Mouse (Mus musculus) liver, embryonic 14.5 days (tissue): ENCODE measurements at regions not wholly inside any gene's neighbourhood (a gene's known extent, or its start where the extent isn't known, plus 50 kb on each side); places are given as distances from the start of the nearest gene placed in this dataset.

Experiments
- ATAC-seq: fragments of 200-750 bp; cut with Nextera tagmentation; 2 replicates; pipeline ENCODE4 v1.8.0; 2017; ENCODE audit warnings: moderate number of reproducible peaks, mild to moderate bottlenecking, moderate library complexity; ENCODE audit not compliant: insufficient read depth
- DNase-seq, 3 experiments: peaks; one replicate each; pipeline ENCODE4 v3.0.0-alpha.2; 2012 to 2013; ENCODE audit warnings: low read depth in 3 of 3, low spot score in 3 of 3
- H3K27ac ChIP-seq: fragments of 300-500 bp; sonication (generic); 2 replicates; pipeline ENCODE4 v1.5.1; 2014; ENCODE audit warnings: moderate library complexity, mild to moderate bottlenecking, control low read depth, inconsistent platforms
- H3K27me3 ChIP-seq: fragments of 300-500 bp; sonication (generic); 2 replicates; pipeline ENCODE4 v1.6.1; 2014; ENCODE audit warnings: mild to moderate bottlenecking, low read length, moderate library complexity; ENCODE audit not compliant: control insufficient read depth, insufficient read depth
- H3K36me3 ChIP-seq: fragments of 300-500 bp; sonication (generic); replicated peaks from 2 replicates; pipeline ENCODE4 v1.6.1; 2014; ENCODE audit warnings: low read depth; ENCODE audit not compliant: control insufficient read depth, insufficient read depth
- H3K4me1 ChIP-seq, 2 experiments: fragments of 200-500 bp in 1 of 2; fragments of 300-500 bp in 1 of 2; sonication (generic) in 1 of 2; replicated peaks; 2 replicates each; pipeline ENCODE4 v1.6.1; 2012 to 2014; ENCODE audit warnings: antibody characterized with exemption in 1 of 2, inconsistent platforms in 1 of 2, low read length in 1 of 2; ENCODE audit not compliant: control insufficient read depth in 2 of 2, insufficient read depth in 2 of 2
- H3K4me2 ChIP-seq: fragments of 300-500 bp; sonication (generic); 2 replicates; pipeline ENCODE4 v1.6.1; 2014; ENCODE audit warnings: low read depth, mild to moderate bottlenecking, control low read depth, moderate library complexity
- H3K4me3 ChIP-seq, 2 experiments: fragments of 200-500 bp in 1 of 2; fragments of 300-500 bp in 1 of 2; sonication (generic) in 1 of 2; 2 replicates each; pipeline ENCODE4 v1.5.1; 2012 to 2014; ENCODE audit warnings: low read depth in 2 of 2, low read length in 2 of 2, mild to moderate bottlenecking in 2 of 2, control low read depth in 1 of 2, inconsistent platforms in 1 of 2, moderate library complexity in 1 of 2; ENCODE audit not compliant: insufficient read depth in 1 of 2
- H3K9ac ChIP-seq: fragments of 300-500 bp; sonication (generic); replicated peaks from 2 replicates; pipeline ENCODE4 v1.6.1; 2014; ENCODE audit warnings: mild to moderate bottlenecking, control low read depth, moderate library complexity
- H3K9me3 ChIP-seq: fragments of 300-500 bp; sonication (generic); 2 replicates; pipeline ENCODE4 v1.6.1; 2016; ENCODE audit warnings: low read length, mixed read lengths; ENCODE audit not compliant: control insufficient read depth
- CTCF ChIP-seq: IDR thresholded peaks from 2 replicates; pipeline ENCODE4 v1.5.1; 2016; ENCODE audit warnings: antibody characterized with exemption, low read depth, control low read depth
- EP300 ChIP-seq: IDR thresholded peaks from 2 replicates; pipeline ENCODE4 v1.6.1; 2016; ENCODE audit warnings: antibody characterized with exemption, low read depth
- WGBS: fragments of 180-500 bp; shearing (Covaris S2); extraction: QIAGEN DNeasy Blood & Tissue Kit; methylation state at CpG from one replicate; pipeline ENCODE4 v1.1.7; 2014; ENCODE audit not compliant: insufficient replicate concordance; 5-methylcytosine and 5-hydroxymethylcytosine counted together

DNA sequence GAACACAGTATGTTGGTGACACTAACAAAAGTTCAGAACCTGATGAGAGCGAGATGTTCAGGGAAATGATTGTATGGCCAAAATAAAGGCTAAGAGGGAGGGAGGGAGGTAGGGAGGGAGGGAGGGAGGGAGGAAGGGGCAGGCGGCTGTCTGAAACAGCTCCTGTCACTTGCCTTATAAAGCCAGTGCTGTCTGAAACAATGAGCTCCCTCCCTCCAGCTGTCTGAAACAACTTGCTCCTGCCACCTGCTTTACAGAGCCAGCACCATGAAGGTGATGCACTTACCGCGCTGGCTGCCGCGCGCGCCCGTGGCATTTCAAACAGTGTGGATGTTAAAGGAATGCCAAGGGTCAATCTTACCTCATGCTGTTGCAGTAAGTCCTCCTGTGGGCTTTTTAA is 571.9 kb downstream of the 1700064H15Rik start:
- no peak overlapping the region for H3K4me3 ChIP-seq
- H3K9ac ChIP-seq = no peak overlapping the region
- ATAC-seq (no peak), DNase-seq (no peak)
- no peaks in the 10 kb centered on the region for H3K36me3 ChIP-seq
- H3K27ac ChIP-seq = no peak overlapping the region
- H3K4me2 ChIP-seq = no peak overlapping the region
- H3K4me1 ChIP-seq = no peaks in the 10 kb centered on the region
- no peak for TF ChIP-seq EP300
- TF ChIP-seq CTCF = no peak
- H3K9me3 ChIP-seq = no peaks in the 10 kb centered on the region
- H3K27me3 ChIP-seq = no peaks in the 10 kb centered on the region
- 27% methylated on average over 9 of the region's 9 CpGs for WGBS

DNA sequence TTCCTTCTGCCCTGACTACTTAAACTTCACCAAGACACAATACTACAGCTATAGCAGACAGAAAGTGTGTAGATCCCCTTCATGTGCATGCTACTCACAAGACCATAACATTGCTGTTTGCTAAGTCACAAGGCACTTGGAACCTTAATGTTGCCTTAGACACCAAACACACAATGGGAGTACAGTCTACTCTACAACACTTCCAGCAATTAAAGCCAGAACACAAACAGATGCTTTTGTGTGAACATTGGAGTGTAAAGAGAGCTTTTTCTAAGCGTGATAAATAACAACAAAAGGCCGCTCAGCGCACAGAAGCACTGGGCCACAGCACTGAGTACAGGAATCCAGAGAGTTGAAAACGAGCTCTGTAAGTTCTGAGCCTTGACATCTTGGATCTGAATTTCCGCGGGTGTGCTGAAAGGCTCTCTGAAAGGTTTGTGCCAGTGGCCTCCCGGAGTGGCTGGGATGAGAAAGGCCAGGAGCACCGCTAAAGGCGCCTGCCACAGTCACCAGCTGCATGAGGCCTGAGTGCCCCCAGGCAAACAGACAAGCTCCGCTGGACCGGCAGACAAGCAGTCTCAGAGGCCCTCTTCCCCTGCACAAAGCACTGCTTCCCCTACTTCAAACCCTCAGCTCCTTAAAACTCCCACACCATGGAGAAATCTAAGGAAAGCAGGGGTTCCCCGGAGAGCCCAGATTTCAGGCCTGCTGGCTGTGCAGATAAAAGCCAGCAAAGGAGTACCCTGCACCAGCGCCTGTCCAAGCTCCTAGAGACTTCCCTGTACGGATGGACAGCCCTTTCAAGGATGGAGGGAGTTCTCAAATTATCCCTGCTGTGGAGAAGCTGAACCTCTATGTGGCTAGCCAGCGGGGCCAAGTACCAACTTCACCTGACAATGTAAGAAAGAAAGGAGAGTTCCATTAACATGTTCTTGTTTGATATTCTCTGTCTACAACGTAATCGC is 568.3 kb downstream of the 1700064H15Rik start:
- H3K4me2 ChIP-seq = no peak overlapping the region
- no peaks in the 10 kb centered on the region for H3K4me1 ChIP-seq
- H3K9me3 ChIP-seq = no peaks in the 10 kb centered on the region
- TF ChIP-seq CTCF = no peak
- TF ChIP-seq EP300 = no peak
- 48% methylated on average over 15 of the region's 17 CpGs for WGBS
- no peak overlapping the region for H3K4me3 ChIP-seq
- DNase-seq (no peak), ATAC-seq (no peak)
- H3K36me3 ChIP-seq = no peaks in the 10 kb centered on the region
- no peak overlapping the region for H3K9ac ChIP-seq
- no peaks in the 10 kb centered on the region for H3K27me3 ChIP-seq
- no peak overlapping the region for H3K27ac ChIP-seq

DNA sequence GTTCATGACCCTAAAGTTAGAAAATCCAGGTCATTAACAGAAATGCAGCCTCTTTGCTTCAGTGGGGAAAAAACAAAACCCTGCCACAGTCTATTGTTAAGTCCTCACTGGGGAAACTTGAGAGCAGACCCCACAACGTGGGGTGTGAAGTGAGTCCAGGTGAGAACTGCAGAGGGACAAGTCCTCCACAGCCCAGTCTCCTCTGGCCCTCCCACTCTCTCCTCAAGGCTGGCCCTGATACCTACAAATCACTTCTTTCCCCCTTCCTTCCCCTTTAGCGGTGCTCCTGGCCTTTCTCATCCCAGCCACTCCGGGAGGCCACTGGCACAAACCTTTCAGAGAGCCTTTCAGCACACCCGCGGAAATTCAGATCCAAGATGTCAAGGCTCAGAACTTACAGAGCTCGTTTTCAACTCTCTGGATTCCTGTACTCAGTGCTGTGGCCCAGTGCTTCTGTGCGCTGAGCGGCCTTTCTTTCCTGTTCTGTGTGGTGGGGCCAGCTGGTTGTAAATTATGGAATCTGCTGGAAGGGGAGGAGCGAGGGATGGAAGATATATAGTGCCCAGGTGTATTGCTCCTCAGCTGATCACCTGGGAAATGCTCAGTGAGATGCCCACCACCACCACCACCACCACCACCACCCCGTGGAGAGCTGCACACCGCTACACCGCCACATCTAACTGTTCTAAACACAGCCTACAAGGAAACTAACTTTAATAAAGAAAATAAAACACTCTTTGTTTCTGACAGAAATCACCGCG is 566.8 kb downstream of the 1700064H15Rik start:
- no peak for DNase-seq
- no peak for TF ChIP-seq EP300
- TF ChIP-seq CTCF = no peak
- no peaks in the 10 kb centered on the region for H3K4me1 ChIP-seq

DNA sequence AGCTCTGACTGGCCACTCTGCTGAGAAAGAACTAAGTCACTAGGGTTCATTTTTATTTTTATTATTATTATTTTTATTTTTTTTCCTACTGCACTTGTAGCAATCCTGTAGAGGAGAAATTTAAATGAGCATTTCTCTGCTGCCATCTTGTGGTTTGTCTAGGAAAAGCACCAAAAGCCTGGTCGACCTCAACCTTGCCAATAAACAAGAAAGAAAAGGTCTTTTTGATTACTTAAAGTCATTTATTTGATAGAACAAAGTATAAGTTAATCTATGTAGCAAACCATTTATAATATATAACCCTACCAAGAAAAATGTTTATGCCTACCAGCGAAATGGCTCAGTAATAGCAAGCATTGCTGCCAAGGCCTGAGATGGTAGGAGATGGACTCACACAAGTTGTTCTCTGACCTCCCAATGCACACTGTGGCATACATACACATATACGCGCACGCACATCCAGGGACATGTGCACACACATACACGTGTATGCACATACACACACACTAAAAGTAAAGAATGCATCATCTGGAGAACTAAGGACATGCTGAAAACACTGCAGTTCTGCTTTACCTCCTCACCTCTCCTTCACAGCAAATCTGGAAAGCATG is 566.1 kb downstream of the 1700064H15Rik start:
- H3K9me3 ChIP-seq = no peaks in the 10 kb centered on the region
- no peaks in the 10 kb centered on the region for H3K27me3 ChIP-seq
- TF ChIP-seq EP300 (no peak), CTCF (peak; percentile 41; the same call in 1 of the 2 replicates)
- no peak overlapping the region for H3K9ac ChIP-seq
- H3K4me1 ChIP-seq = no peaks in the 10 kb centered on the region
- H3K27ac ChIP-seq = no peak overlapping the region
- no peaks in the 10 kb centered on the region for H3K36me3 ChIP-seq
- ATAC-seq (no peak), DNase-seq (peak in 1 of 3 experiments; percentile 9)
- H3K4me3 ChIP-seq = no peak overlapping the region
- H3K4me2 ChIP-seq = no peak overlapping the region
- WGBS = 28% methylated on average over 6 of the region's 6 CpGs

More for the DNA sequence above, 566.8 kb downstream of the 1700064H15Rik start:
- Histone ChIP-seq H3K4me2 (no peak overlapping the region), H3K27me3 (no peaks in the 10 kb centered on the region), H3K9ac (no peak overlapping the region), H3K4me3 (no peak overlapping the region), H3K27ac (no peak overlapping the region), H3K36me3 (no peaks in the 10 kb centered on the region), H3K9me3 (no peaks in the 10 kb centered on the region)
- no peak for ATAC-seq
- 40% methylated on average over 12 of the region's 14 CpGs for WGBS
